Mouse (Mus musculus): ENCODE data around the gene 4930522H14Rik. TPM values are rescaled to one million over a fixed set of nuclear protein-coding genes. Genes with fewer than 3 reads are reported as not detected.

Gene 4930522H14Rik
- polyA plus RNA-seq, 1 experiment from 2014 or later = not detected

GRCm38 (mm10) chr4:109530245-109530816 is 766 bp downstream of the 4930522H14Rik start:
- H3K9me3 ChIP-seq = no peaks in the 10 kb centered on the region
- H3K4me3 ChIP-seq = no peak overlapping the region
- ATAC-seq (ENCODE audit: low FRiP score, low read depth) = no peak
- no peaks in the 10 kb centered on the region for H3K27me3 ChIP-seq
- H3K27ac ChIP-seq = no peak overlapping the region
- H3K9ac ChIP-seq = no peak overlapping the region
- H3K4me1 ChIP-seq = no peaks in the 10 kb centered on the region
- no peak overlapping the region for H3K4me2 ChIP-seq (replicated peaks)
- no peaks in the 10 kb centered on the region for H3K36me3 ChIP-seq
- WGBS = 73% methylated on average over 15 of the region's 15 CpGs

- 6% methylated on average over 5 of the region's 5 CpGs for WGBS
- ATAC-seq (ENCODE audit: low FRiP score, low read depth) = peak; percentile 24; the same call in 1 of the 2 replicates
Observed at GRCm38 (mm10) chr4:109504885-109505284, 26.2 kb downstream of the 4930522H14Rik start.

DNA sequence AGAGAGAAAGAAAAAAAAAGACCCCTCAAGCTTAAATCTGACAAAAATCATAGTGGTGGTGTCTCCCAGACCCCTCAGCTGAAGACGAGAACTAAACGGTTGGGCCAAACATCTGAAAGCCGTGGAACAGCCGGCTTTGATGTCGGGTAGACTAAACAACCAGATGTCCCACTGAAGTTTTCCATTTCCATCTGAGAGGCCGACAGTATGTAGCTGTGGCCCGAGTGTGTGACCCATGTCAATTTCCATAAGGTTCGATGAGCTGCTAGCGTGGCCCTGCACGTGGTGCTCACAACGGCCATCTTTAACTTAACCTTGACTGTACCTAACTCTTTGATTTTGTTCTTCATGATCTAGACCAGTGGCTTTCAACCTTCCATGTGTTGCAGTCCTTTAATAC is 32.6 kb downstream of the 4930522H14Rik start:
- ATAC-seq (ENCODE audit: low FRiP score, low read depth) = no peak
- no peaks in the 10 kb centered on the region for H3K36me3 ChIP-seq
- no peaks in the 10 kb centered on the region for H3K4me1 ChIP-seq
- no peak overlapping the region for H3K4me2 ChIP-seq (replicated peaks)
- no peaks in the 10 kb centered on the region for H3K27me3 ChIP-seq
- H3K4me3 ChIP-seq = no peak overlapping the region
- H3K9me3 ChIP-seq = no peaks in the 10 kb centered on the region
- no peak overlapping the region for H3K27ac ChIP-seq
- WGBS = 45% methylated on average over 11 of the region's 11 CpGs
- H3K9ac ChIP-seq = no peak overlapping the region

More at GRCm38 (mm10) chr4:109504885-109505284, 26.2 kb downstream of the 4930522H14Rik start:
- no peaks in the 10 kb centered on the region for H3K9me3 ChIP-seq
- H3K27me3 ChIP-seq = no peaks in the 10 kb centered on the region
- no peak overlapping the region for H3K4me3 ChIP-seq
- H3K4me2 ChIP-seq (replicated peaks) = no peak overlapping the region
- H3K9ac ChIP-seq = no peak overlapping the region
- no peaks in the 10 kb centered on the region for H3K4me1 ChIP-seq
- H3K27ac ChIP-seq = no peak overlapping the region
- H3K36me3 ChIP-seq = no peaks in the 10 kb centered on the region

DNA sequence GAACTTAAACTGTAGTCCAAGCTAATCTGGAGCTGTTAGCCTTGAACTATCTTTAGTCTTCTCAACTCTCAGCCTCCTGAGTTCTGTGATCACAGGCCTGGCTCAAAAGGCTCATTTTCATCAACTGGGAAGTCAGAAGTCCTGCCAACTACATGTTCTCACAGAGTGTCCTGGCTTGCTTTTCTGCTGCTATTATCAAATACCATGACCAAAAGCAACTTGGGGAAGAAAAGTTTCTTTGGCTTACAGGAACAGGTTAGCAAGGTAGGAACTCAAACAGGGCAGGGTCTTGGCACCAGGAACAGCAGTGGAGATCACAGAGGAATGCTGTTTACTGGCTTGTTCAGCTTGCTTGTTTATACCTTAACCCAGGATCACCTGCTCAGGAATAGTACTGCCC is 37.5 kb downstream of the 4930522H14Rik start:
- ATAC-seq (ENCODE audit: low FRiP score, low read depth) = no peak
- H3K9me3 ChIP-seq = no peaks in the 10 kb centered on the region
- no peak overlapping the region for H3K9ac ChIP-seq
- no peaks in the 10 kb centered on the region for H3K4me1 ChIP-seq
- no peak overlapping the region for H3K27ac ChIP-seq
- no peak overlapping the region for H3K4me3 ChIP-seq
- H3K4me2 ChIP-seq (replicated peaks) = no peak overlapping the region
- H3K27me3 ChIP-seq = no peaks in the 10 kb centered on the region
- no peaks in the 10 kb centered on the region for H3K36me3 ChIP-seq

DNA sequence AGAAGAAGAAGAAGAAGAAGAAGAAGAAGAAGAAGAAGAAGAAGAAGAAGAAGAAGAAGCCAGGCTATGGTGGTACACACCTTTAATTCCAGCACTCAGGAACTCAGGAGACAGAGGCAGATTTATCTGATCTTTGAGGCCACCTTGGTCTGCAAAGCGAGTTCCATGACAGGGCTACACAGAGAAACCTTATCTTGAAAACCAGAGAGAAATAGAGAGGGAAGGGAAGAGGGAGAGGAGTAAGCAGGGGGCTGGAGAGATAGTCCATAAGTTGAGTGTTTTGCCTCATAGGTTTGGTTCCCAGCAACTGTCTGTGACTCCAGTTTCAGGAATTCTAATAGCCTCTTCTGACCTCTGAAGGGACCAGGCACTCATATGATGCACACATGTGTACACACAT is 42.3 kb downstream of the 4930522H14Rik start:
- 84% methylated on average over 1 of the region's 1 CpGs for WGBS
- no peak overlapping the region for H3K9ac ChIP-seq
- no peak overlapping the region for H3K4me2 ChIP-seq (replicated peaks)
- no peaks in the 10 kb centered on the region for H3K36me3 ChIP-seq
- H3K4me1 ChIP-seq = no peaks in the 10 kb centered on the region
- H3K4me3 ChIP-seq = no peak overlapping the region
- no peaks in the 10 kb centered on the region for H3K27me3 ChIP-seq
- no peak for ATAC-seq (ENCODE audit: low FRiP score, low read depth)
- no peaks in the 10 kb centered on the region for H3K9me3 ChIP-seq
- no peak overlapping the region for H3K27ac ChIP-seq

DNA sequence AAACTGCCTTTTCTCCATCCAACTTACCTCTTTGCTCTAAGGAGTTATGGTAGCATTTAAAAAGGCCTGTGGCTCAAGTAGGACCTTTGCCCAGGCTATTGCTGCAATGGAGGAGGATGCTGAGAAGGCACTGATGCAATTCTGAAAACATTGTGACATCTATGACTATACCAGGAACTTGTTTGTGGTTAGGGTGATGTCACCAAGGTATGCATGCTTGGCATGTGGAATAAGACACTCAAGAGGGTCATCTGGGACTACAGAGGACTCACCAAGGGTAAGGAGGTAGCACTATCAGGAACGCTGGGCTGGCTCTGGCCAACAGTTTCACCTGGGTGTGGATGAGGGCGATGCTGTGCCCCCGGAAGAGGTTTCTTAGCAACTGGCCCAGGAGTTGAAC is 46.5 kb downstream of the 4930522H14Rik start, which contains the start of gene Rnf11:
TSS of gene Rnf11 (minus strand) at position 108 of the 400 bp plus-strand sequence.
- Histone ChIP-seq H3K4me2 (replicated peaks) (no peak within 1 kb of the TSS), H3K27ac (no peak within 1 kb of the TSS), H3K4me1 (no peaks in the 10 kb centered on the region), H3K27me3 (no peaks in the 10 kb centered on the region), H3K9ac (no peak within 1 kb of the TSS), H3K9me3 (no peaks in the 10 kb centered on the region), H3K4me3 (no peak within 1 kb of the TSS), H3K36me3 (no peaks in the 10 kb centered on the region)
- ATAC-seq (ENCODE audit: low FRiP score, low read depth) = no peak
- 87% methylated on average over 3 of the region's 3 CpGs for WGBS

DNA sequence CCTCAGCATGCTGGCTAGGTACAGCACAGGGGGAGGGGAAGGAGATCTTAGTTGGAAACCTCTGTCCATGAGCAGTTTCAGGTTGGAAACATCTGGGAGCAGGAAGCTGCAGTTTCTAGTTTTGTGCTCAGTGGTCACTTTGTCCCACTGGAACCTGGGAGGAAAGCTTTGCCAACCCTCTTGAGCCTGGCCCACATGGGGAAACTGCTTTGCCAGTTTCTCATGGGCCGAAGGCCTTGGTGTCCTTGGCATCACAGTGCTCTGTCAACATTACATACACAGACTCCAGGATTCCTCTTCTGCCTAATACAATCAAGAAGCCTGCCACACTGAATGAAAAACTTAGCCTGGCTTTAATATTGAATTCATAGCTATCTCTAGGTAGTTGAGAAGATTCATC is 48.4 kb downstream of the 4930522H14Rik start:
- 78% methylated on average over 1 of the region's 1 CpGs for WGBS
- ATAC-seq (ENCODE audit: low FRiP score, low read depth) = no peak
- Histone ChIP-seq H3K9me3 (no peaks in the 10 kb centered on the region), H3K27ac (no peak overlapping the region), H3K4me2 (replicated peaks) (no peak overlapping the region), H3K27me3 (no peaks in the 10 kb centered on the region), H3K4me3 (no peak overlapping the region), H3K9ac (no peak overlapping the region), H3K4me1 (no peaks in the 10 kb centered on the region), H3K36me3 (no peaks in the 10 kb centered on the region)

DNA sequence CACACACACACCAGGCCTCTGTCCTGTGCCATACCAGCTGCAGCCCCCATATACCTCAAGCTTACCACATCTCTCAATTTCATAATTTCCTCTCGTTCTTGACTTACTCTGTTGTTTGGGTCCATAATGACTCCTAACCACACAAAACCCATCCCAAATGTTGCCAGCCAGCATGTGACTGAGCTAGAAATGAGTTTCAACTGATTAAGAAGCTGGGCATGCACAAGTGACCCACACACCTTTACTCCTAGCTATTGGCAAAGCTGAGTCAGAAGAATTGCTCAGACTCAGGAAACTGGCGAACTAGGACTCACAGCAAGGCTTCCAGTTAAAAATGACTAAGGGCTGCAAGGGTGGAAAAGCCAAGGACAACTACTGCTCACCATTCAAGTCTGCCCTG is 49.7 kb downstream of the 4930522H14Rik start:
- H3K9ac ChIP-seq = no peak overlapping the region
- H3K36me3 ChIP-seq = no peaks in the 10 kb centered on the region
- H3K4me2 ChIP-seq (replicated peaks) = no peak overlapping the region
- WGBS = 86% methylated on average over 2 of the region's 2 CpGs
- H3K27me3 ChIP-seq = no peaks in the 10 kb centered on the region
- no peaks in the 10 kb centered on the region for H3K9me3 ChIP-seq
- no peak overlapping the region for H3K27ac ChIP-seq
- H3K4me3 ChIP-seq = no peak overlapping the region
- no peaks in the 10 kb centered on the region for H3K4me1 ChIP-seq
- no peak for ATAC-seq (ENCODE audit: low FRiP score, low read depth)

DNA sequence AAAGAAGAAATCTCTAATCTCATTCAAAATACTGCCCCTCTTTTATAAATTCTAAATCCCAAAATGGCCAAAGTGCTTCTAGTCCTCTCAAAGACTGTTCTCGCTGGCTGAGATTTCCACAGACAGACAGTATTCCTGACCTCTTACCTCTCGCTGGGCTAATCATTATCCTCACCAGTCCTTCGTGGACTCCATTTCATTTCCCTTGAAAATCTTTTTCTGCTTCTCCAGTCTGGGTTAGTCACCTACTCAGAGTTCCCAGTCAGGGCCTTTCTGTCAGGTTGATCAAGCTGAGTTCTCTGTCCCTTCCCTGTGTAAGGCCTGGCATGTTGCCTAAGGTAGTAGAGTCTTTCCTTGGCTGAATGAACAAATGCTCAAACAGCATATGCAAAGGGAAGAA is 53.6 kb downstream of the 4930522H14Rik start:
- no peak for ATAC-seq (ENCODE audit: low FRiP score, low read depth)
- Histone ChIP-seq H3K9ac (no peak overlapping the region), H3K4me1 (peaks cover 6% of the 10 kb centered on the region), H3K4me2 (replicated peaks) (no peak overlapping the region), H3K36me3 (peaks cover 6% of the 10 kb centered on the region), H3K27me3 (no peaks in the 10 kb centered on the region), H3K27ac (no peak overlapping the region), H3K9me3 (no peaks in the 10 kb centered on the region), H3K4me3 (no peak overlapping the region)
- WGBS = 93% methylated on average over 3 of the region's 3 CpGs

GRCm38 (mm10) chr4:109476554-109477014 is 54.5 kb downstream of the 4930522H14Rik start:
- peaks cover 14% of the 10 kb centered on the region for H3K36me3 ChIP-seq
- peak; percentile 98 for ATAC-seq (ENCODE audit: low FRiP score, low read depth)
- H3K27me3 ChIP-seq = no peaks in the 10 kb centered on the region
- peak overlapping the region; percentile 99 for H3K9ac ChIP-seq
- peak overlapping the region; percentile 94 for H3K27ac ChIP-seq
- peak overlapping the region; percentile 91 for H3K4me3 ChIP-seq
- WGBS = 0% methylated on average over 35 of the region's 39 CpGs
- no peaks in the 10 kb centered on the region for H3K9me3 ChIP-seq
- peak overlapping the region; percentile 74 for H3K4me2 ChIP-seq (replicated peaks)
- H3K4me1 ChIP-seq = peaks cover 6% of the 10 kb centered on the region

GRCm38 (mm10) chr4:109475577-109476553 is 55.2 kb downstream of the 4930522H14Rik start:
- Histone ChIP-seq H3K9me3 (no peaks in the 10 kb centered on the region), H3K36me3 (peaks cover 14% of the 10 kb centered on the region), H3K27me3 (no peaks in the 10 kb centered on the region), H3K4me1 (peaks cover 6% of the 10 kb centered on the region), H3K27ac (peak overlapping the region; percentile 94), H3K9ac (peak overlapping the region; percentile 99), H3K4me2 (replicated peaks) (peak overlapping the region; percentile 74), H3K4me3 (peak overlapping the region; percentile 91)
- WGBS = under 1% methylated on average over 52 of the region's 68 CpGs
- ATAC-seq (ENCODE audit: low FRiP score, low read depth) = peak; percentile 85

GRCm38 (mm10) chr4:109475078-109475477 is 56.0 kb downstream of the 4930522H14Rik start:
- 53% methylated on average over 2 of the region's 2 CpGs for WGBS
- Histone ChIP-seq H3K9me3 (no peaks in the 10 kb centered on the region), H3K27me3 (no peaks in the 10 kb centered on the region), H3K9ac (peak overlapping the region; percentile 99), H3K4me1 (peaks cover 6% of the 10 kb centered on the region), H3K36me3 (peaks cover 14% of the 10 kb centered on the region), H3K4me3 (peak overlapping the region; percentile 91), H3K27ac (no peak overlapping the region), H3K4me2 (replicated peaks) (peak overlapping the region; percentile 74)
- ATAC-seq (ENCODE audit: low FRiP score, low read depth) = no peak

Data from limb, embryonic 13.5 days (tissue).